Comparison of ENCODE assay signal across 10 mouse cellular contexts in the genomic region with DNA sequence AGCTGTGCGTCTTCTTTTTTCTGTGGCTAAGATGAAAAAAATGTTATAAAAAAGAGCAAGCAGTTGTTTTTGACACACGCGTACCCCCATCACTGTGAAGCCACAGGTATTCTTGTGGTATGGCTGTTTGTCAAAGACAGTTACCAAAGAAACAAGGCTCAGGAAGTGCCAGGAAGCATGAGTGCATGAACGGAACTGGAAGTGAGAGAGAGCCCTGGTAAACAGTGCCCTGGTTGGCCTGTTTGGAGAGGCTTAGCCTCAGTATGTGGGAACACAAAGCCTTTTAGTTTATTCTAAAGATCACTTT. TPM values are rescaled to one million over a fixed set of nuclear protein-coding genes. Genes with fewer than 3 reads are reported as not detected.
DNase-seq lines count a peak whose midpoint lies in the region; ATAC-seq and TF ChIP-seq lines count a peak whose summit lies in the region.
"Had no signal": no experiment of that assay in that cellular context is flagged by ENCODE, and none has a peak within 500 bp of the region (broad histone marks: within the 10 kb centered on the region; RNA-seq: fewer than 3 reads in every experiment).

No protein-coding gene starts in this region.

- TF ChIP-seq CTCF in heart, adult 2 months (IDR thresholded peaks at IDR 0.05) = no peak

- peak in 1 of 2 experiments; percentile 15 for DNase-seq in heart, adult 2 months
- no peak for DNase-seq in heart, postnatal 36 days
- peak; percentile 34 to 72 for DNase-seq in thymus, adult 18-20 months
- no peak for DNase-seq in thymus, postnatal 4 days
- peak; percentile 61 for DNase-seq in lung, postnatal 25 days (ENCODE audit: low spot score)
- DNase-seq in thymus, postnatal 14 days = peak; percentile 69
- no peak for DNase-seq in ovary, postnatal 10 days (ENCODE audit: low spot score)

- intact Hi-C loops in heart, adult 2 months (cut with DNase I) = no loop called here
- intact Hi-C loops in heart, postnatal 36 days (cut with DNase I) = no loop called here

- TF ChIP-seq POLR2A in heart, adult 2 months (IDR thresholded peaks at IDR 0.05; ENCODE audit: insufficient read depth, low read depth, low read length) = no peak

- no peak overlapping the region for H3K9ac ChIP-seq in heart, adult 2 months (ENCODE audit: low read depth, low read length)
- H3K9ac ChIP-seq in forebrain, embryonic 15.5 days (replicated peaks) = no peak overlapping the region

- H3K4me1 ChIP-seq in heart, adult 2 months (ENCODE audit: control insufficient read depth, insufficient read depth, low read length) = peaks cover 2% of the 10 kb centered on the region
- no peaks in the 10 kb centered on the region for H3K4me1 ChIP-seq in forebrain, embryonic 15.5 days

- no peak overlapping the region for H3K4me2 ChIP-seq in forebrain, embryonic 15.5 days (replicated peaks)
- H3K4me2 ChIP-seq: heart, embryonic 11.5 days had no signal

- no peak for ATAC-seq in forebrain, embryonic 15.5 days (replicated peaks)

- H3K79me2 ChIP-seq in heart, adult 2 months (replicated peaks; ENCODE audit: control insufficient read depth, insufficient read depth, low read length) = no peaks in the 10 kb centered on the region

- H3K27me3 ChIP-seq in heart, adult 2 months (ENCODE audit: control insufficient read depth, insufficient read depth, low read length) = no peaks in the 10 kb centered on the region
- no peaks in the 10 kb centered on the region for H3K27me3 ChIP-seq in forebrain, embryonic 15.5 days
- H3K27me3 ChIP-seq: megakaryocyte, embryonic 14.5 days had no signal

- no peak for TF ChIP-seq EP300 in heart, adult 2 months (IDR thresholded peaks at IDR 0.05; ENCODE audit: insufficient read depth, low read depth, low read length)

- peak overlapping the region; percentile 26; the same call in 1 of the 2 replicates for H3K27ac ChIP-seq in heart, adult 2 months
- no peak overlapping the region for H3K27ac ChIP-seq in forebrain, embryonic 15.5 days (replicated peaks)

- H3K4me3 ChIP-seq in heart, adult 2 months = no peak overlapping the region
- no peak overlapping the region for H3K4me3 ChIP-seq in forebrain, embryonic 15.5 days
- H3K4me3 ChIP-seq: megakaryocyte, embryonic 14.5 days had no signal

- H3K36me3 ChIP-seq in heart, adult 2 months (ENCODE audit: control insufficient read depth, insufficient read depth, low read length) = no peaks in the 10 kb centered on the region; the same call in 1 of the 2 replicates
- H3K36me3 ChIP-seq in forebrain, embryonic 15.5 days = peaks cover 41% of the 10 kb centered on the region

- no peaks in the 10 kb centered on the region for H3K9me3 ChIP-seq in forebrain, embryonic 15.5 days
- H3K9me3 ChIP-seq: megakaryocyte, embryonic 14.5 days had no signal

- WGBS in heart, adult 2 months = 78% methylated on average over 4 of the region's 4 CpGs
- 92% methylated on average over 4 of the region's 4 CpGs for WGBS in forebrain, embryonic 15.5 days

RNA-seq across cellular contexts. Expression of a gene that starts 23.9 kb away (rescaled TPM):
- total RNA-seq in heart, adult 2 months (2021) = 1 to 10 TPM in 1 of 2 experiments, under 1 TPM in 1; 0.82 to 1.1 TPM
- 1.0 and 1.3 TPM in 2 replicates for polyA plus RNA-seq in heart, adult 2 months (2012; rRNA removed)
- total RNA-seq in heart, postnatal 36 days (2021) = 1 to 10 TPM; 1.4 to 1.5 TPM
- polyA plus RNA-seq in forebrain, embryonic 15.5 days (2015; fragmentation: Nextera tagmentation; extraction: Ambion mirVana) = 6.6 and 7.3 TPM in 2 replicates

RNA-seq across cellular contexts. Expression of a gene that starts 41.7 kb away (rescaled TPM):
- total RNA-seq in heart, adult 2 months (2021) = 10 to 100 TPM; 44.2 to 49.6 TPM
- 26.7 and 32.2 TPM in 2 replicates for polyA plus RNA-seq in heart, adult 2 months (2012; rRNA removed)
- 10 to 100 TPM; 40.0 to 47.7 TPM for total RNA-seq in heart, postnatal 36 days (2021)
- polyA plus RNA-seq in forebrain, embryonic 15.5 days (2015; fragmentation: Nextera tagmentation; extraction: Ambion mirVana) = 37.2 and 40.1 TPM in 2 replicates

RNA-seq across cellular contexts. Expression of a gene that starts 50.6 kb away (rescaled TPM):
- total RNA-seq in heart, adult 2 months (2021) = 1 to 10 TPM; 1.8 to 3.0 TPM
- 1.6 and 2.3 TPM in 2 replicates for polyA plus RNA-seq in heart, adult 2 months (2012; rRNA removed)
- total RNA-seq in heart, postnatal 36 days (2021) = 1 to 10 TPM; 2.7 to 5.0 TPM
- polyA plus RNA-seq in forebrain, embryonic 15.5 days (2015; fragmentation: Nextera tagmentation; extraction: Ambion mirVana) = 43.4 and 46.3 TPM in 2 replicates

Comparison
In these comparisons a context has a peak if more than half of its experiments do, and no peak if none do; other contexts are left out.
1. DNase-seq: peak in thymus, adult 18-20 months (2 of 2), lung, postnatal 25 days (single experiment) and thymus, postnatal 14 days (single experiment); none in heart, postnatal 36 days (0 of 2), thymus, postnatal 4 days (single experiment) and ovary, postnatal 10 days (single experiment).